Mouse (Mus musculus): Measurements from ENCODE around the gene Smad3. TPM values are rescaled to one million over a fixed set of nuclear protein-coding genes. Genes with fewer than 3 reads are reported as not detected.
A peak's percentile ranks its signal among the peaks of the same experiment; 100 is the strongest.

Smad3 gene
- total and polyA plus RNA-seq, 3 experiments = 7.5 to 10.2 TPM; not detected in 1

DNA sequence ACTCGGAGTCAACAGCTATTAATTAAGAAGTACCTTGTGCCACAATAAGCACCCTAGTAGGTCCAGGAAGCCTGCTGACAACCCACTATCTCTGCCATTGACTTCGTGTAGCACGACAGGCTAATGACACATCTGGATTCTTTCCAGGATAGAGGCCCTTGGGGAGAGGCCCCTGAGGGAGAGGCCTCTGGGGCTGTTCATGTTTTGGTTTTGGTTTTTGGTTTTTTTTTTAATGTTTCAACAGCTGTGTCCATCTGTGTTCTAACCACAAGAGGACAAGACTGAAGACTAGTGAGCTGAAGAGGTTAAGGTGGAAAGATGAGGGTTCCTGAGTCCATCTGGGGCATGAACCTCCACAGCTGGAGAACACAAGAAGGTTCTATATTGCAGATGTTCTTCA is 15.5 kb downstream of the Smad3 start:
- Histone ChIP-seq H3K4me3 (ENCODE audit: control insufficient read depth in 1 of 2, insufficient read depth in 1 of 2, low read depth in 2 of 2, low read length in 2 of 2) (peak overlapping the region; percentile 24 to 25), H3K27ac (ENCODE audit: control insufficient read depth, low read depth, low read length) (peak overlapping the region; percentile 94), H3K9me3 (replicated peaks; ENCODE audit: insufficient read depth, low read length) (no peaks in the 10 kb centered on the region), H3K9ac (ENCODE audit: control insufficient read depth, low read depth, low read length, poor library complexity, severe bottlenecking) (peak overlapping the region; percentile 52), H3K4me1 (ENCODE audit: control insufficient read depth in 1 of 2, insufficient read depth in 2 of 2, low read length in 2 of 2) (peaks cover 38 to 70% of the 10 kb centered on the region in 2 experiments), H3K79me2 (ENCODE audit: control insufficient read depth, insufficient read depth, low read length, poor library complexity) (peaks cover 3% of the 10 kb centered on the region; the same call in 1 of the 2 replicates), H3K36me3 (ENCODE audit: control insufficient read depth in 1 of 2, insufficient read depth in 2 of 2, low read length in 2 of 2) (peaks cover 0 to 68% of the 10 kb centered on the region in 2 experiments; a peak in 2 of 4 replicates), H3K27me3 (ENCODE audit: control insufficient read depth in 1 of 2, insufficient read depth in 2 of 2, low read length in 2 of 2) (no peaks in the 10 kb centered on the region)
- peak; percentile 81 for DNase-seq (ENCODE audit: low read depth, low spot score)
- TF ChIP-seq MEF2A (IDR thresholded peaks at IDR 0.05; ENCODE audit: extremely low read depth, insufficient replicate concordance, low read depth, low read length, poor library complexity, severe bottlenecking) (no peak), MAZ (IDR thresholded peaks at IDR 0.05; ENCODE audit: low read depth, low read length) (no peak), MAFK (IDR thresholded peaks at IDR 0.05; ENCODE audit: borderline replicate concordance, low read depth, low read length) (no peak), RCOR1 (IDR thresholded peaks at IDR 0.05; ENCODE audit: low read depth, low read length) (0 out of 2 replicates have a peak, but pooled peaks have one; percentile 47), SMC3 (IDR thresholded peaks at IDR 0.05; ENCODE audit: low read depth, low read length) (no peak), TAL1 (IDR thresholded peaks at IDR 0.05; ENCODE audit: low read length) (no peak), ZC3H11A (IDR thresholded peaks at IDR 0.05; ENCODE audit: low read depth, low read length) (no peak), USF1 (IDR thresholded peaks at IDR 0.05; ENCODE audit: low read depth, low read length) (no peak), UBTF (IDR thresholded peaks at IDR 0.05; ENCODE audit: borderline replicate concordance, insufficient read depth, low read depth, low read length) (no peak), HCFC1 (IDR thresholded peaks at IDR 0.05; ENCODE audit: low read depth, low read length) (no peak), RAD21 (IDR thresholded peaks at IDR 0.05; ENCODE audit: low read depth, low read length) (no peak), TCF12 (IDR thresholded peaks at IDR 0.05; ENCODE audit: low read depth, low read length) (peak; percentile 50), E2F4 (IDR thresholded peaks at IDR 0.05; ENCODE audit: borderline replicate concordance, low read depth, low read length) (no peak), TBP (IDR thresholded peaks at IDR 0.05; ENCODE audit: low read depth, low read length) (no peak), ETS1 (IDR thresholded peaks at IDR 0.05; ENCODE audit: low read depth, low read length) (peak; percentile 85), ZKSCAN1 (IDR thresholded peaks at IDR 0.05; ENCODE audit: low read depth, low read length) (0 out of 2 replicates have a peak, but pooled peaks have one; percentile 37), BHLHE40 (IDR thresholded peaks at IDR 0.05; ENCODE audit: borderline replicate concordance, low read depth, low read length) (0 out of 2 replicates have a peak, but pooled peaks have one; percentile 25), CTCF (IDR thresholded peaks at IDR 0.05 in 2 of 3, conservative IDR thresholded peaks at IDR 0.05 in 1 of 3; ENCODE audit: control insufficient read depth in 1 of 3, insufficient read depth in 1 of 3, low read depth in 2 of 3, low read length in 3 of 3, poor library complexity in 1 of 3, severe bottlenecking in 1 of 3) (no peak), ZNF384 (IDR thresholded peaks at IDR 0.05; ENCODE audit: low read depth, low read length) (peak; percentile 93), EP300 (IDR thresholded peaks at IDR 0.05; ENCODE audit: low read depth in 1 of 2, low read length in 2 of 2) (peak; percentile 52 to 61; a peak in 3 of 4 replicates), POLR2AphosphoS5 (IDR thresholded peaks at IDR 0.05; ENCODE audit: borderline replicate concordance, low read depth, low read length) (no peak), ELF1 (IDR thresholded peaks at IDR 0.05; ENCODE audit: low read depth, low read length) (no peak), GABPA (IDR thresholded peaks at IDR 0.05; ENCODE audit: low read depth, low read length) (no peak), USF2 (IDR thresholded peaks at IDR 0.05; ENCODE audit: borderline replicate concordance in 1 of 2, insufficient read depth in 1 of 2, low read depth in 1 of 2, low read length in 2 of 2) (no peak), MYC (IDR thresholded peaks at IDR 0.05; ENCODE audit: low read depth, low read length) (no peak), SIN3A (IDR thresholded peaks at IDR 0.05; ENCODE audit: low read length) (peak; percentile 46; the same call in 1 of the 2 replicates), JUND (IDR thresholded peaks at IDR 0.05; ENCODE audit: low read depth, low read length) (no peak), CHD2 (IDR thresholded peaks at IDR 0.05; ENCODE audit: low read length) (no peak), KAT2A (conservative IDR thresholded peaks at IDR 0.05; ENCODE audit: low read depth, low read length) (no peak), CHD1 (IDR thresholded peaks at IDR 0.05; ENCODE audit: low read depth, low read length) (no peak), MXI1 (IDR thresholded peaks at IDR 0.05; ENCODE audit: low read depth, low read length) (no peak), POLR2AphosphoS2 (IDR thresholded peaks at IDR 0.05; ENCODE audit: low read length) (no peak), MAX (IDR thresholded peaks at IDR 0.05; ENCODE audit: low read length) (no peak), NELFE (IDR thresholded peaks at IDR 0.05; ENCODE audit: low read depth, low read length) (no peak), MYB (IDR thresholded peaks at IDR 0.05; ENCODE audit: low read depth, low read length) (no peak), ZMIZ1 (IDR thresholded peaks at IDR 0.05; ENCODE audit: low read depth, low read length) (no peak), NRF1 (IDR thresholded peaks at IDR 0.05; ENCODE audit: insufficient read depth, low read depth, low read length, poor library complexity, severe bottlenecking) (no peak), GATA1 (IDR thresholded peaks at IDR 0.05; ENCODE audit: low read depth, low read length) (no peak)
